Mouse (Mus musculus) right cerebral cortex, postnatal 4 days (tissue): ENCODE results near the gene Gm9046.
"Not testable (repeated sequence)": the region's sequence is repeated elsewhere in the genome, so short reads cannot be mapped to it uniquely, and the experiment has no call there.

Source experiments
- DNase-seq: peaks from one replicate; pipeline ENCODE4 v3.0.0-alpha.2; 2022

Gene Gm9046

DNA sequence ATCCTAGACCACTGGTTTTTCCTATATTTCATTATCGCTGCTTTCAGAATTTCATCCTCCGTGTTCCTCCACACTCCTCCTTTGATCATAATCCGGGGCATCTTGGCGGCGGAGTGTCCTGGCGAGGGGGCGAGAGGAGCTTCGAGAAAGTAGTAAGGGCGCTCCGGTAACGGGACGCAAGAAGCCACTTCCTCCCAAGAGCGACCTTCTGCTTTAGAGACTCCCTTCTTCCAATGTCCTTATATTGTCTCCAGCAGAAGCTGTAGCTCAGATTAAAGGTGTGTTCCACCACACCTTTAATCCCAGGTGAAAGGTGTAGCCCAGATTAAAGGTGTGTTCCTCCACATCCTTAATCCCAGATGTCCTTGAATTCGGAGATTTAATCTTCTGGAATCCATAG is at the start of gene Gm9046:
Gene Gm9046, minus strand, starts transcription at position 101 of the 400 bp plus-strand sequence.
- DNase-seq = not testable (repeated sequence)

DNA sequence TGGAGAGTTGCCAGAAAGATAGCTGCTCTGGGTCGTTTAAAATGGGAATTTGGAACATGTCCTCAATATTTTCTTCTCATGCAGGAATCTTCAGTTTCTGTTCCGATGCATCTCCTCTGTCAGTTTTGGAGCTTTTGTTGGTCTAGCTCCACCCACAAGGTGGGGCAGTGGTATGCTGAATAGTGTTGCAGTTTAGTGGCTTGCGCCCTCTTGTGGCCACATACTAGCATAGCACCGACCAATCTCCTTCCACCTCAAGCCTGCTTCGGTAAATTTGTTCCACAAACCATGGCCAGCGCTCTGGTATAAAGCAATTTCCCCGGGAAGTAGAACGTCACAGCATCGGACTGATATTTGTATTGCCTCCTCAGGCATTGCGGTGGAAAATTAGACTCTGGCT is 27.4 kb upstream of the Gm9046 start:
- peak; percentile 83 for DNase-seq

DNA sequence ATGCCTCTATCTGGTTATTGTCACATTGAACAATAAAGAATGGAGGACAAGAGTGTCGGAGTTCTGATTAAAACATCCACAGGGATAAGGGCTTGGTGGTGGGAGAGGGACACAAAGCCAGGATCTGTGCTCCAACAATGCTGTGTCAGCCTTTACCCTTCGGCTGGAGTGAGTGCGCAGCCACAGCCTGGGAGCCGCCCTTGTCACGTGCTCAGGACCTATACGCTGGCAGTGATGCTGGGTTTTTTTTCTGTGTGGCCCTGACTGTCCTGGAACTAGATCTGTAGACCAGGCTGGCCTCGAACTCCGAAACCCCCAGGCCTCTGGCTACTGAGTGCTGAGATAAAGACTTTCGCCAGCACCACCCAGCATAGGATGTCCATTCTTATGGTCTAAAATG is 26.5 kb upstream of the Gm9046 start:
- no peak for DNase-seq

DNA sequence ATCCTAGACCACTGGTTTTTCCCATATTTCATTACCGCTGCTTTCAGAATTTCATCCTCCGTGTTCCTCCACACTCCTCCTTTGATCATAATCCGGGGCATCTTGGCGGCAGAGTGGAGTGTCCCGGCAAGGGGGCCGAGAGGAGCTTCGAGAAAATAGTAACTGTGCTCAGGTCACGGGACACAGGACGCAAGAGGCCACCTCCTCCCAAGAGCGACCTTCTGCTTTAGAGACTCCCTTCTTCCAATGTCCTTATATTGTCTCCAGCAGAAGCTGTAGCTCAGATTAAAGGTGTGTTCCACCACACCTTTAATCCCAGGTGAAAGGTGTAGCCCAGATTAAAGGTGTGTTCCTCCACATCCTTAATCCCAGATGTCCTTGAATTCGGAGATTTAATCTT is 10.9 kb upstream of the Gm9046 start, which contains the start of gene Gm9049:
Gene Gm9049, minus strand, starts transcription at position 101 of the 400 bp plus-strand sequence.
- not testable (repeated sequence) for DNase-seq

DNA sequence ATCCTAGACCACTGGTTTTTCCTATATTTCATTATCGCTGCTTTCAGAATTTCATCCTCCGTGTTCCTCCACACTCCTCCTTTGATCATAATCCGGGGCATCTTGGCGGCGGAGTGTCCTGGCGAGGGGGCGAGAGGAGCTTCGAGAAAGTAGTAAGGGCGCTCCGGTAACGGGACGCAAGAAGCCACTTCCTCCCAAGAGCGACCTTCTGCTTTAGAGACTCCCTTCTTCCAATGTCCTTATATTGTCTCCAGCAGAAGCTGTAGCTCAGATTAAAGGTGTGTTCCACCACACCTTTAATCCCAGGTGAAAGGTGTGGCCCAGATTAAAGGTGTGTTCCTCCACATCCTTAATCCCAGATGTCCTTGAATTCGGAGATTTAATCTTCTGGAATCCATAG is 5.5 kb upstream of the Gm9046 start, which contains the start of gene Gm9048:
Gene Gm9048, minus strand, starts transcription at position 101 of the 400 bp plus-strand sequence.
- not testable (repeated sequence) for DNase-seq

DNA sequence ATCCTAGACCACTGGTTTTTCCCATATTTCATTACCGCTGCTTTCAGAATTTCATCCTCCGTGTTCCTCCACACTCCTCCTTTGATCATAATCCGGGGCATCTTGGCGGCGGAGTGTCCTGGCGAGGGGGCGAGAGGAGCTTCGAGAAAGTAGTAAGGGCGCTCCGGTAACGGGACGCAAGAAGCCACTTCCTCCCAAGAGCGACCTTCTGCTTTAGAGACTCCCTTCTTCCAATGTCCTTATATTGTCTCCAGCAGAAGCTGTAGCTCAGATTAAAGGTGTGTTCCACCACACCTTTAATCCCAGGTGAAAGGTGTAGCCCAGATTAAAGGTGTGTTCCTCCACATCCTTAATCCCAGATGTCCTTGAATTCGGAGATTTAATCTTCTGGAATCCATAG is 5.3 kb downstream of the Gm9046 start, which contains the start of gene Gm9045:
Gene Gm9045, minus strand, starts transcription at position 101 of the 400 bp plus-strand sequence.
- DNase-seq = not testable (repeated sequence)

DNA sequence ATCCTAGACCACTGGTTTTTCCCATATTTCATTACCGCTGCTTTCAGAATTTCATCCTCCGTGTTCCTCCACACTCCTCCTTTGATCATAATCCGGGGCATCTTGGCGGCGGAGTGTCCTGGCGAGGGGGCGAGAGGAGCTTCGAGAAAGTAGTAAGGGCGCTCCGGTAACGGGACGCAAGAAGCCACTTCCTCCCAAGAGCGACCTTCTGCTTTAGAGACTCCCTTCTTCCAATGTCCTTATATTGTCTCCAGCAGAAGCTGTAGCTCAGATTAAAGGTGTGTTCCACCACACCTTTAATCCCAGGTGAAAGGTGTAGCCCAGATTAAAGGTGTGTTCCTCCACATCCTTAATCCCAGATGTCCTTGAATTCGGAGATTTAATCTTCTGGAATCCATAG is 10.7 kb downstream of the Gm9046 start, which contains the start of gene Gm9044:
Gene Gm9044, minus strand, starts transcription at position 101 of the 400 bp plus-strand sequence.
- not testable (repeated sequence) for DNase-seq

DNA sequence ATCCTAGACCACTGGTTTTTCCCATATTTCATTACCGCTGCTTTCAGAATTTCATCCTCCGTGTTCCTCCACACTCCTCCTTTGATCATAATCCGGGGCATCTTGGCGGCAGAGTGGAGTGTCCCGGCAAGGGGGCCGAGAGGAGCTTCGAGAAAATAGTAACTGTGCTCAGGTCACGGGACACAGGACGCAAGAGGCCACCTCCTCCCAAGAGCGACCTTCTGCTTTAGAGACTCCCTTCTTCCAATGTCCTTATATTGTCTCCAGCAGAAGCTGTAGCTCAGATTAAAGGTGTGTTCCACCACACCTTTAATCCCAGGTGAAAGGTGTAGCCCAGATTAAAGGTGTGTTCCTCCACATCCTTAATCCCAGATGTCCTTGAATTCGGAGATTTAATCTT is 16.2 kb downstream of the Gm9046 start, which contains the start of gene Gm9040:
Gene Gm9040, minus strand, starts transcription at position 101 of the 400 bp plus-strand sequence.
- DNase-seq = not testable (repeated sequence)

DNA sequence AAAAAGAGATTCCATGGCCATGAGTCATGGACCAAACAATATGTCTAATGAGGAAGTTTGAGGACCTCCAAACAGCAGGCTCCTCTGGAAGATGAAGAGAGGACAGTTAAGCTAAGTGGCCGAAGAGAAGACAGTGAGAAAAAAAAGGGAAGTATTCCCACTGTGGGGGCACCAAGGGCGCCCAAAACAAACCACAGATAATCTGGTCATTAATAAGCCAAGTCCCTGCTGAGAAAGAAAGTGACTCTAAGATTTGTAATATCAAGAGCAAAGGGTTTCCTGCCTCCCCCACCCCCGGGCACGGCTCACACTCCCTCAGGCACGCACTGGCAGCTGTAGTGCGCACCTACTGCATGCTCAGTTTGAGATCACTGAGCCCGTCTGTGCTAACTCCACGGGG is 24.0 kb downstream of the Gm9046 start:
- DNase-seq = no peak

DNA sequence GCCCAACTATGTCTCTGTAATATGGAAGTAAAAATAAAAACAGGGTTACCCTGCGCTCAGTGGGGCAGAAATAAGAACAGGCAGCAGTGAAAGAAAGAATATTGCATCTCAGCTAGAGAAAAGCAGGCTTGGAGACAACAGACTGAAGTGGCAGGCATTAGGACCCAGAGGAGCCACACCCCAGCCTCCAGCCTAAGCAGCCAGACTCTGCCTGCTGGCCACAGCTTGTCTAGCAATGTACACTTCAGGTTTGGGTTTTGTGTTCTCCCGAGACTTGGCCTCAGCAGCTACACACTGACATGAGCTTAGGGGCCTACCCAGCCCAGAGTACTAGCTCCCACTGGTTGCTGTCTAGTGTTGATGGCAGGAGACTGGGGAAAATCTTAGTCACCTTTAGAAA is 40.9 kb downstream of the Gm9046 start:
- DNase-seq = not testable (repeated sequence)

DNA sequence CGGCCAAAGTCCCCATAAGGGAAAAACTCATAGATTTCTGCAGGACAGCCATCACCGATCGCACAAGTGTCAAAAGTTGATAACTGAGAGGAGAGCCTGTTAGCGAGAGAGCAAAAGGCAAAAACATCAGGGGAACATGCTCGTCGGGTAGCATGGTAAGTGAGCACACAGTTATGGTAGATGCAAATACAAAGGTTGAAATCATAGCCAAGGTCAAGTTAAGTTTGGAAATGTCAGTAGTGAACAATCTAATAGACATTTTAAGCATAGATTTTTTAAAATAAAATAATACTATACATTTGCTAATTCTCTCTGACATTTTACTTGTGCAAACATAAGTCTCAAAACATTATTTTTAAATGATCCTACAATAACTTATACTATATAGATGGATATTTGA is 48.1 kb downstream of the Gm9046 start, which contains the start of gene Iltifb:
Gene Iltifb, minus strand, starts transcription at position 101 of the 400 bp plus-strand sequence.
- no peak for DNase-seq
